Mouse (Mus musculus): Measurements from ENCODE around the gene Mib2. TPM values are rescaled to one million over a fixed set of nuclear protein-coding genes. Genes with fewer than 3 reads are reported as not detected.
"Not testable (repeated sequence)": the region's sequence is repeated elsewhere in the genome, so short reads cannot be mapped to it uniquely, and the experiment has no call there.

Gene Mib2
- polyA plus RNA-seq, 1 experiment from 2014 or later: 21.2 TPM

DNA sequence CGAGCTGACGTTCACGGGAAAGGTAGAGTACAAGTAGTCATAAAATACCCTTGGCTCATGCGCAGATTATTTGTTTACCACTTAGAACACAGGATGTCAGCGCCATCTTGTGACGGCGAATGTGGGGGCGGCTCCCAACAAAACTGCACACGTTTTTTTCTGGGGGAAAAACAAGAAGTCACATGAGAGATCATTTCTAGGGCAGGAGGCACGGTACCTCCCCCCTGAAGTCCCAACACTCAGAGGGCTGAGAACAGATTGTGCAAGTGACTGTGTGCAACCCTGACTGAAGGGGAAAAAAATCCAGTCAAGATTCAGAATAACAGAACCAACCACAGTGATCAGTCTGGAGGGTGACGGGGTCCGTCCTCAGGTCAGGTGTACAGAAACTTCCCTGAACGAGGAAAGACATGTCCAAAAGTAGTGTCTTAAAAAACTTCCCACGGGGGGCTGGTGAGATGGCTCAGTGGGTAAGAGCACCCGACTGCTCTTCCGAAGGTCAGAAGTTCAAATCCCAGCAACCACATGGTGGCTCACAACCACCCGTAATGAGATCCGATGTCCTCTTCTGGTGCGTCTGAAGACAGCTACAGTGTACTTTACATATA lies 14.8 kb upstream of the Mib2 start:
- H3K27me3 ChIP-seq (ENCODE audit: control insufficient read depth, insufficient read depth, low read length); H3K4me1 ChIP-seq (replicated peaks; ENCODE audit: control insufficient read depth, insufficient read depth, low read length); H3K27ac ChIP-seq (ENCODE audit: low read depth, low read length); ATAC-seq (replicated peaks; ENCODE audit: low FRiP score); DNase-seq (ENCODE audit: low spot score); H3K4me3 ChIP-seq (ENCODE audit: low read depth, low read length); H3K9ac ChIP-seq (ENCODE audit: low read length); H3K36me3 ChIP-seq (ENCODE audit: control insufficient read depth, insufficient read depth, low read length); H3K9me3 ChIP-seq (ENCODE audit: control insufficient read depth, low read length); H3K4me2 ChIP-seq (ENCODE audit: low read depth, low read length, severe bottlenecking): not testable (repeated sequence)
- 92% methylated on average over 16 of the region's 19 CpGs for WGBS

DNA sequence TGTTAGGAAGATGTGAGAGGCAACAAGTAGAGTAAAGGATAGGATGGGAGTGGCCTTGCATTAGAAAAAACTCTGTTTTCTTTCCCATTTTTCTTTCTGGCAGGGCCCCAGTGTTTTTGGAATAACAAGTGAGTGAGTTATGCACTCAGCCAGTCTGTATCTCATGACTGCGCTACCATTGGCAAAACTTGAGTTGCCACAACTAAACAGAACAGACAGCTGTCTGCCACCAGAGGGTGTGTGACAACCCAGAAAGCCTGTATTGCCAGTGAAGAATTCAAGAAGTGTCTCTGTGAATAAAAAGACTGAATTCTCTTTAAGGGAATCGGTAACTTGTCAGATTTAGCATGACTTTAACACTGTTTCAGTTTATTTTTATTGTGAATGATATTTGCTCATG lies 7.0 kb upstream of the Mib2 start:
- Histone ChIP-seq H3K9ac (ENCODE audit: low read length) (no peak overlapping the region), H3K4me2 (ENCODE audit: low read depth, low read length, severe bottlenecking) (no peak overlapping the region), H3K9me3 (ENCODE audit: control insufficient read depth, low read length) (no peaks in the 10 kb centered on the region), H3K27ac (ENCODE audit: low read depth, low read length) (no peak overlapping the region), H3K4me3 (ENCODE audit: low read depth, low read length) (no peak overlapping the region), H3K4me1 (replicated peaks; ENCODE audit: control insufficient read depth, insufficient read depth, low read length) (no peaks in the 10 kb centered on the region), H3K27me3 (ENCODE audit: control insufficient read depth, insufficient read depth, low read length) (no peaks in the 10 kb centered on the region), H3K36me3 (ENCODE audit: control insufficient read depth, insufficient read depth, low read length) (no peaks in the 10 kb centered on the region)
- no peak for ATAC-seq (replicated peaks; ENCODE audit: low FRiP score)
- WGBS: 85% methylated on average over 2 of the region's 2 CpGs
- no peak for DNase-seq (ENCODE audit: low spot score)

DNA sequence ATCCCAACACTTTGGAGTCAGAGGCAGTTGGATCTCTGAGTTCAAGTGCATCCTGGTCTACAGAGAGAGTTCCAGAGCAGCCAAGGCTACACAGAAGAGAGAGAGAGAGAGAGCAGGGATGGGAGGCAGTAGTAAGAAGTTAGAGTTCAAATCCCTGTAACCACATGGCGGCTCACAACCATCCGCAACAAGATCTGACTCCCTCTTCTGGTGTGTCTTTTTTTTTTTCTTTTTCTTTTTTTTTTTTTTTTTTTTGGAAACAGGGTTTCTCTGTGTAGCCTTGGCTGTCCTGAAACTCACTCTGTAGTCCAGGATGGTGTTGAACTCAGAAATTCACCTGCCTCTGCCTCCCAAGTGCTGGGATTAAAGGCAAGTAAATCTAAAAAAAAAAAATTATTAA lies 3.1 kb upstream of the Mib2 start:
- Histone ChIP-seq H3K4me3 (ENCODE audit: low read depth, low read length) (no peak overlapping the region), H3K9ac (ENCODE audit: low read length) (no peak overlapping the region), H3K36me3 (ENCODE audit: control insufficient read depth, insufficient read depth, low read length) (no peaks in the 10 kb centered on the region), H3K4me1 (replicated peaks; ENCODE audit: control insufficient read depth, insufficient read depth, low read length) (no peaks in the 10 kb centered on the region; the same call in 1 of the 2 replicates), H3K27ac (ENCODE audit: low read depth, low read length) (no peak overlapping the region), H3K27me3 (ENCODE audit: control insufficient read depth, insufficient read depth, low read length) (no peaks in the 10 kb centered on the region), H3K9me3 (ENCODE audit: control insufficient read depth, low read length) (no peaks in the 10 kb centered on the region), H3K4me2 (ENCODE audit: low read depth, low read length, severe bottlenecking) (no peak overlapping the region)
- ATAC-seq (replicated peaks; ENCODE audit: low FRiP score) (no peak), DNase-seq (ENCODE audit: low spot score) (no peak)
- 66% methylated on average over 2 of the region's 2 CpGs for WGBS

DNA sequence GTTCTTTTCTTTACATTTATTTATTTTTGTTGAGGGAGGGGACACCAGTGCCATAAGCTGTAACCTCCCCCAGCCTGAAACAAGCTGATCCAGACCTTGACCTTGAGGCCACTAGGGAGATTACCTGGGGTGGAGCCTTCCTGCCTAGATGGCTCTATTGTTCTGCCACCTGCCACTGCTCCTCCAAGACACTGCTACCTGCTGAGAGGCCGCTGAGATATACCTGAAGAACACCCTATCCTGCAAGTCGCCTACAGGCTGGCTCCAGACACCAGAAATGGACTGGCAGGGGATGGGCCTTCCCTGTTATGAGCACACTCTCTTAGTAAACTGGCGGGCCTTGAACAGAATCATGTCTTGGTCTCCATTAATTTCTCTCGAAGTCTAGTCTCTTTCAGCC lies 1.2 kb upstream of the Mib2 start:
- not testable (repeated sequence) for H3K9ac ChIP-seq (ENCODE audit: low read length); H3K27me3 ChIP-seq (ENCODE audit: control insufficient read depth, insufficient read depth, low read length); H3K27ac ChIP-seq (ENCODE audit: low read depth, low read length); DNase-seq (ENCODE audit: low spot score); H3K9me3 ChIP-seq (ENCODE audit: control insufficient read depth, low read length); H3K4me2 ChIP-seq (ENCODE audit: low read depth, low read length, severe bottlenecking); H3K36me3 ChIP-seq (ENCODE audit: control insufficient read depth, insufficient read depth, low read length); ATAC-seq (replicated peaks; ENCODE audit: low FRiP score); H3K4me1 ChIP-seq (replicated peaks; ENCODE audit: control insufficient read depth, insufficient read depth, low read length); H3K4me3 ChIP-seq (ENCODE audit: low read depth, low read length)
- 59% methylated on average over 4 of the region's 4 CpGs for WGBS

DNA sequence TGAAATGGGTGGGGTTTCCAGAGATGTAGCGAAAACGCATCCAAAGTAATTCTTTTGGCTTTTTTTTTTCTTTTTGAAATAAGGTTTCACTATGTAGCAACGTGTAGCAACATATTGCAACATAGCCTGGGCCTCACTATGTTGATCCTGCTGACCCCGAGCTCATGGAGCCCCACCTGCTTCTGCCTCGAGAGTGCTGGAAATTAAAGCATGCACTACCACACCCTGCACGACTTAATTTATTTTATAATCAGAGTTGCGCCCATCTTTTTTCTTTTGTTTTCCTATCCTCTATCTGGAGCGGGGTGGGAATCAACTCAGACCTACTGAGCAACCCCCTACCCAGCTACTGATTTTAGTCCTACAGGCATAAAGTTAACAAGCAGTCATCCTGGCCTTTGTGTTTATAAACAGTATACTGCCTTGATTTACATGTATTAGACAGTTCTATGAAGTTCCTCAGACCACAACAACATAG lies 639 bp upstream of the Mib2 start:
- ATAC-seq (replicated peaks; ENCODE audit: low FRiP score): peak; percentile 55
- under 1% methylated on average over 8 of the region's 8 CpGs for WGBS
- Histone ChIP-seq H3K9me3 (ENCODE audit: control insufficient read depth, low read length) (no peaks in the 10 kb centered on the region), H3K36me3 (ENCODE audit: control insufficient read depth, insufficient read depth, low read length) (no peaks in the 10 kb centered on the region), H3K4me2 (ENCODE audit: low read depth, low read length, severe bottlenecking) (peak overlapping the region; percentile 91), H3K27ac (ENCODE audit: low read depth, low read length) (no peak overlapping the region), H3K4me3 (ENCODE audit: low read depth, low read length) (peak overlapping the region; percentile 79), H3K9ac (ENCODE audit: low read length) (0 out of 2 replicates have a peak overlapping the region, but pooled peaks have one; percentile 35), H3K4me1 (replicated peaks; ENCODE audit: control insufficient read depth, insufficient read depth, low read length) (no peaks in the 10 kb centered on the region; the same call in 1 of the 2 replicates), H3K27me3 (ENCODE audit: control insufficient read depth, insufficient read depth, low read length) (no peaks in the 10 kb centered on the region)
- no peak for DNase-seq (ENCODE audit: low spot score)

DNA sequence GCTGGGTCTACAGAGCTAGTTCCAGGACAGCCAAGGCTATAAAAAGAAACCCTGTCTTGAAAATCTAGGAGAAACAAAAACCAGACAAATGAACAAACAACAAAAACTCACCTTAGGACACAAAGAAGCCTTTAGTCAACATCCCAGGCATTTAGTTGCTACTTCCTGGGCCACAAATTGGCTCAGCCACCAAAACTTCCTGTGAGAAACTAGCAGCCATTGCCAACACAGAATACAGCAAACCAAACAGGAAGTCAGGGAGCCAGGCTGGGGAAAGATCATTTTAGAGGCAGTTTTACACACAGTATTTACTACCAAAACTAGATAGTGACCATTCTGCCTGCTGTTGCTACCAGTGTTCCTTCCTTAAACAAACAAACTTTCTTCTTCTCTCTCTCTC lies 2.1 kb downstream of the Mib2 start:
- H3K4me3 ChIP-seq (ENCODE audit: low read depth, low read length): no peak overlapping the region
- no peak overlapping the region for H3K27ac ChIP-seq (ENCODE audit: low read depth, low read length)
- H3K36me3 ChIP-seq (ENCODE audit: control insufficient read depth, insufficient read depth, low read length): no peaks in the 10 kb centered on the region
- H3K27me3 ChIP-seq (ENCODE audit: control insufficient read depth, insufficient read depth, low read length): no peaks in the 10 kb centered on the region
- ATAC-seq (replicated peaks; ENCODE audit: low FRiP score) (no peak), DNase-seq (ENCODE audit: low spot score) (no peak)
- no peak overlapping the region for H3K4me2 ChIP-seq (ENCODE audit: low read depth, low read length, severe bottlenecking)
- no peaks in the 10 kb centered on the region; the same call in 1 of the 2 replicates for H3K4me1 ChIP-seq (replicated peaks; ENCODE audit: control insufficient read depth, insufficient read depth, low read length)
- H3K9ac ChIP-seq (ENCODE audit: low read length): no peak overlapping the region
- no peaks in the 10 kb centered on the region for H3K9me3 ChIP-seq (ENCODE audit: control insufficient read depth, low read length)

DNA sequence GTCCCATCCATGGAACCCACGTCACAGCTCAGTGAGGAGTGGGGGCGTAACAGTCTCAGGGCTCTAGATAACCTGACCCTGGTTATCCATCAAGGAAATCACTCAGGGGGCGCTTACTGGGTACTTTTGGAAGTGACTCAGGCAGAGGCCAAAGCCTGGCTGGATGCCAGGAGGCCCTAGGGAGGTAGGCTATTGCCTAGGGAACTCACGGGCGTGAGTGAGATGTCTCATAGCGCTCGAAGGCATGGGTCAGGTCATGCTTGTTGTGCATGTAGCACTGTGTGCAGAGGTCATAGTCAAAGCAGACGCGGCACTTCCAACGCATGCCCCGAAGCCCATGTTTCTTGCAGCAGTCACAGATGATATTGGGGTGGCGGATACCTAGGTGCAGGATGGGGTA lies 8.4 kb downstream of the Mib2 start:
- no peak overlapping the region for H3K9ac ChIP-seq (ENCODE audit: low read length)
- H3K4me3 ChIP-seq (ENCODE audit: low read depth, low read length): no peak overlapping the region
- DNase-seq (ENCODE audit: low spot score) (no peak), ATAC-seq (replicated peaks; ENCODE audit: low FRiP score) (no peak)
- H3K27ac ChIP-seq (ENCODE audit: low read depth, low read length): no peak overlapping the region
- H3K9me3 ChIP-seq (ENCODE audit: control insufficient read depth, low read length): no peaks in the 10 kb centered on the region
- no peaks in the 10 kb centered on the region for H3K4me1 ChIP-seq (replicated peaks; ENCODE audit: control insufficient read depth, insufficient read depth, low read length)
- WGBS: 90% methylated on average over 12 of the region's 12 CpGs
- H3K36me3 ChIP-seq (ENCODE audit: control insufficient read depth, insufficient read depth, low read length): no peaks in the 10 kb centered on the region
- peaks cover 4% of the 10 kb centered on the region; the same call in 1 of the 2 replicates for H3K27me3 ChIP-seq (ENCODE audit: control insufficient read depth, insufficient read depth, low read length)
- H3K4me2 ChIP-seq (ENCODE audit: low read depth, low read length, severe bottlenecking): no peak overlapping the region

DNA sequence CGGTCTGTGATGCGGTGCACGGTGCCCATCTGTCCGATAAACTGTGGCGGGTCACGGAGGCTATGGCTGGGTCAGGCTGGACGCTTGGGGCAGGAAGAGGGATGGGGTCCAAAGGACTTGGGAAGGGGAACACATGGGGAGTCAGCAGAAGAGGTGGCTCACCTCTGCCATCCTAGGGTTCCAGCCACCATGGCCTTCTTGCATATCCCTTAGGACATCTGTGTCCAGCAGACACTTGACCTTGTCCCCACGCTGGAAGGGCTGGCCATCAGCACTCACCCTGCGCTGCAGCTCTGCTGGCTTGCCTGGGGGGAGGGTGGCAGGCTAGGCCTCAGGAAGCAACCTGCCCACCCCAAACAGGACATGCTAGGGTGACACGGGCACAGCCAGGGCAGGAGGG lies 10.0 kb downstream of the Mib2 start:
- Histone ChIP-seq H3K9me3 (ENCODE audit: control insufficient read depth, low read length) (no peaks in the 10 kb centered on the region), H3K27ac (ENCODE audit: low read depth, low read length) (no peak overlapping the region), H3K9ac (ENCODE audit: low read length) (no peak overlapping the region), H3K4me3 (ENCODE audit: low read depth, low read length) (no peak overlapping the region), H3K4me1 (replicated peaks; ENCODE audit: control insufficient read depth, insufficient read depth, low read length) (peaks cover 6% of the 10 kb centered on the region), H3K36me3 (ENCODE audit: control insufficient read depth, insufficient read depth, low read length) (no peaks in the 10 kb centered on the region), H3K27me3 (ENCODE audit: control insufficient read depth, insufficient read depth, low read length) (peaks cover 21% of the 10 kb centered on the region), H3K4me2 (ENCODE audit: low read depth, low read length, severe bottlenecking) (no peak overlapping the region)
- no peak for ATAC-seq (replicated peaks; ENCODE audit: low FRiP score)
- WGBS: 96% methylated on average over 10 of the region's 10 CpGs
- no peak for DNase-seq (ENCODE audit: low spot score)

DNA sequence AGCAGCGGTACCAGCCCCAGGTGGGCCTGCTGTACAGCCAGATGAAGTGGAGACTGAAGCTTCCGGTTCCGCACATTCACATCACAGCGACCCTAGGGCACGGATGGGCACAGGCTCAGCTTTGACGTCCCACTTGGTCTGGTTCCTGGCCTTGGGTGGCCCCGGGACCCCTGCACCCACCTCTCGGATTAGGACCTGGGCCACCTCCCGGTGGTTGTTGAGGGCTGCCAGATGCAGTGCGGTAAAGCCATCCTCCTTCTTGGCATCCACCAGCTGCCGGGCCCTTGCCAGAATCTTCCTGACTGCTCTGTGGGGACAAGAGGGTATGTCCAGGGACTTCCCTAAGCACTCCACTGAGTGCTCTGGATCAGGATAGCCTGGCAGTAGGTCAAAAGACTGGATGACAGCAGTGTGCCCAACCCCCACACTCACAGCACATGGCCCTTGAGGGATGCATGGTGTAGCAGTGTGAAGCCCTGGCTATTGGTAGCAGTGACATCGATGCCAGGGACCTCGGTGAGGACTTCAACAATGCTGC lies 12.7 kb downstream of the Mib2 start:
- 89% methylated on average over 13 of the region's 13 CpGs for WGBS
- ATAC-seq (replicated peaks; ENCODE audit: low FRiP score) (no peak), DNase-seq (ENCODE audit: low spot score) (no peak)
- Histone ChIP-seq H3K36me3 (ENCODE audit: control insufficient read depth, insufficient read depth, low read length) (no peaks in the 10 kb centered on the region; the same call in 1 of the 2 replicates), H3K4me1 (replicated peaks; ENCODE audit: control insufficient read depth, insufficient read depth, low read length) (peaks cover 18% of the 10 kb centered on the region), H3K27ac (ENCODE audit: low read depth, low read length) (no peak overlapping the region), H3K4me3 (ENCODE audit: low read depth, low read length) (no peak overlapping the region), H3K4me2 (ENCODE audit: low read depth, low read length, severe bottlenecking) (no peak overlapping the region), H3K9ac (ENCODE audit: low read length) (no peak overlapping the region), H3K27me3 (ENCODE audit: control insufficient read depth, insufficient read depth, low read length) (peaks cover 48% of the 10 kb centered on the region), H3K9me3 (ENCODE audit: control insufficient read depth, low read length) (no peaks in the 10 kb centered on the region)

Data from forebrain, embryonic 11.5 days (tissue).